In the genomic region with DNA sequence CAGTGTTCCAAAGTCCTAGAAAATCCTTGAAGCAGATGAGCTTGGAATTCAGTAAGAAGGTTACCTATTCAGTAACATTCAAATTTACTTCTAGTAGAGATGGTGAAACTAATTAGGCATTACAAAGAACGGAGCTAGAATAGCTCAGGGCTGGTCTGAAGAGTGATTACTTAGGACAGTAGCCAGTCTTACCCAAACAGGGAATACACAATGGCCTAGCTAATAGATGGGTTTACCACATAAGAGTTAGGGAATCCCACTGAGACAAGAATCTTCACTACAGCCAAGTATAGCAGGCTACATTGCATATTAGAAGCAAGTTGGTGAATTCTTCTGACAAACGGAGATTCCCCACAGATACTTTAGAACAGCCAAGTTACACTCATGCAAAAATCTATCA, we compare ENCODE assay signal across 39 mouse cellular contexts. TPM values are rescaled to one million over a fixed set of nuclear protein-coding genes. Genes with fewer than 3 reads are reported as not detected.
"Had no signal": no experiment of that assay in that cellular context is flagged by ENCODE, and none has a peak within 500 bp of the region (broad histone marks: within the 10 kb centered on the region; RNA-seq: fewer than 3 reads in every experiment).

No protein-coding gene starts in this region.

RNA-seq across cellular contexts. Expression of a gene that starts 4.5 kb away (rescaled TPM):
- total RNA-seq: heart, postnatal 10 days; heart, postnatal 14 days; heart, postnatal 25 days; heart, postnatal 36 days; heart, postnatal 4 days; hematopoietic stem cell, adult 5-6 weeks; hindbrain, postnatal 0 days; layer of hippocampus, adult 18-20 months; layer of hippocampus, adult 2 months; layer of hippocampus, adult 8-10 months; layer of hippocampus, postnatal 10 days; layer of hippocampus, postnatal 14 days; layer of hippocampus, postnatal 25 days; layer of hippocampus, postnatal 36 days; left cerebral cortex, adult 18-20 months; left cerebral cortex, adult 2 months; left cerebral cortex, adult 8-10 months; left cerebral cortex, postnatal 10 days had no signal
- polyA plus RNA-seq: heart, embryonic 12.5 days; heart, embryonic 13.5 days; heart, embryonic 14.5 days; heart, embryonic 15.5 days; heart, embryonic 16.5 days; hindbrain, embryonic 10.5 days; hindbrain, embryonic 11.5 days; hindbrain, embryonic 12.5 days; hindbrain, embryonic 13.5 days; hindbrain, embryonic 14.5 days; hindbrain, embryonic 15.5 days; hindbrain, embryonic 16.5 days; hindbrain, postnatal 0 days; inflammation-experienced regulatory T-cells, adult 6 months; intestine, embryonic 14.5 days; intestine, embryonic 15.5 days; intestine, embryonic 16.5 days; intestine, postnatal 0 days; kidney, embryonic 14.5 days; kidney, embryonic 15.5 days; large intestine, adult 2 months had no signal

RNA-seq across cellular contexts. Expression of a gene that starts 15.6 kb away (rescaled TPM):
- total RNA-seq: heart, postnatal 10 days; heart, postnatal 14 days; heart, postnatal 25 days; heart, postnatal 36 days; hematopoietic stem cell, adult 5-6 weeks; hindbrain, postnatal 0 days; layer of hippocampus, adult 18-20 months; layer of hippocampus, adult 2 months; layer of hippocampus, adult 8-10 months; layer of hippocampus, postnatal 10 days; layer of hippocampus, postnatal 14 days; layer of hippocampus, postnatal 25 days; layer of hippocampus, postnatal 36 days; left cerebral cortex, adult 18-20 months; left cerebral cortex, adult 2 months; left cerebral cortex, adult 8-10 months; left cerebral cortex, postnatal 10 days had no signal
- polyA plus RNA-seq: heart, embryonic 12.5 days; heart, embryonic 14.5 days; heart, embryonic 15.5 days; heart, embryonic 16.5 days; hindbrain, embryonic 10.5 days; hindbrain, embryonic 11.5 days; hindbrain, embryonic 12.5 days; hindbrain, embryonic 14.5 days; hindbrain, embryonic 15.5 days; intestine, embryonic 14.5 days; kidney, embryonic 14.5 days; kidney, embryonic 15.5 days; kidney, embryonic 16.5 days had no signal

RNA-seq across cellular contexts. Expression of a gene that starts 21.7 kb away (rescaled TPM):
- total RNA-seq: heart, postnatal 14 days; heart, postnatal 25 days; heart, postnatal 36 days; hindbrain, postnatal 0 days; layer of hippocampus, adult 18-20 months; layer of hippocampus, adult 2 months; layer of hippocampus, adult 8-10 months; layer of hippocampus, postnatal 14 days; layer of hippocampus, postnatal 25 days; layer of hippocampus, postnatal 36 days; left cerebral cortex, adult 18-20 months; left cerebral cortex, adult 8-10 months; left cerebral cortex, postnatal 10 days had no signal
- polyA plus RNA-seq: hindbrain, embryonic 10.5 days; hindbrain, embryonic 11.5 days; inflammation-experienced regulatory T-cells, adult 6 months; kidney, embryonic 14.5 days; large intestine, adult 2 months had no signal

RNA-seq across cellular contexts. Expression of a gene that starts 49.1 kb away (rescaled TPM):
- total RNA-seq: heart, postnatal 14 days; heart, postnatal 25 days; heart, postnatal 36 days; hematopoietic stem cell, adult 5-6 weeks; hindbrain, postnatal 0 days; layer of hippocampus, adult 18-20 months; layer of hippocampus, adult 2 months; layer of hippocampus, adult 8-10 months; layer of hippocampus, postnatal 14 days; layer of hippocampus, postnatal 25 days; layer of hippocampus, postnatal 36 days; left cerebral cortex, adult 18-20 months; left cerebral cortex, adult 2 months; left cerebral cortex, adult 8-10 months; left cerebral cortex, postnatal 10 days had no signal
- polyA plus RNA-seq: heart, embryonic 12.5 days; heart, embryonic 13.5 days; hindbrain, embryonic 10.5 days; hindbrain, embryonic 11.5 days; hindbrain, embryonic 12.5 days; hindbrain, embryonic 13.5 days; hindbrain, embryonic 14.5 days; hindbrain, embryonic 15.5 days; hindbrain, embryonic 16.5 days; inflammation-experienced regulatory T-cells, adult 6 months; intestine, embryonic 14.5 days; kidney, embryonic 14.5 days; large intestine, adult 2 months had no signal
